Mouse (Mus musculus) brain, embryonic 14.5 days (tissue): Measurements from ENCODE around the gene Macrod2.

Source experiments
- CTCF ChIP-seq: fragments of 200-500 bp; IDR thresholded peaks from 2 replicates; pipeline ENCODE4 v1.5.1; 2012; ENCODE audit warnings: inconsistent platforms, mild to moderate bottlenecking, moderate library complexity, borderline replicate concordance; ENCODE audit not compliant: insufficient read depth, insufficient read length; ENCODE audit errors: extremely low read depth
- POLR2A ChIP-seq: fragments of 200-500 bp; IDR thresholded peaks from 2 replicates; pipeline ENCODE4 v1.6.1; 2012; ENCODE audit warnings: mild to moderate bottlenecking, inconsistent platforms, borderline replicate concordance; ENCODE audit not compliant: poor library complexity, insufficient read depth, insufficient read length, severe bottlenecking; ENCODE audit errors: extremely low read depth

GRCm38 (mm10) chr2:141522081-141522480, 1127.0 kb downstream of the Macrod2 start:
- TF ChIP-seq CTCF (no peak), POLR2A (no peak)
